In the genomic region with DNA sequence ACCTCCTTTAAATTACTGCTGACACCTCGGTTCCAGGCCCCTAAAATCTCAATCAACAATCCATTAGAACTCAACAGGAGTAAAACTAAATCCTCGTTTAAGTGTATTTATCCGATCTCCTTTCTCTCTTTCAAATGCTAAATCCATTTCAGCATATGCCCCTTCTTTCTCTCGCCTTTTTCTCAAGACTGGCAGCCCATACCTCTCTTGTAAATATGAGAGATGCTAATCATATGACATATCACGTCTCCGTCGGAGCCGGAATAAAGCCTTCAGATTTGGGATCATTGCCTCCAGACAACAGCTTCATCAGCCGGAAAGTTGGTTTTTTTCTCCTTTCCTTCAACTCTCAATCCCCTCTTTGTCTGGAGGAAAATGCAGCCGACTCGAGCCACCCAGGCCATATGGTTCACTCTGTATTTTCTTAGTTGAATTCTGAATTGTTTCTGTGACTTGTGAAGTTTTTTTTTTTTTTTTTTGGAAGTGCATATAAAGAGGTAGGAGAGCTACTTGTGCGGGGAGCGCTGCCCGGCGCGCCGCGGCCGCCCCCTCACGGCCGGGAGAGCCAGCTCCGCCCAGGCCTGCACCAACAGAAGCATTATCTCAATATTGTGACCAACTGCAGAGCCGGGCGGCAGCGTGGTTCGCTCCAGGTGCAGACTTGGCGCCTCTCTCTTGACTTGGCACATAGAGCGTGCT, we compare ENCODE assay signal across 9 mouse cellular contexts. TPM values are rescaled to one million over a fixed set of nuclear protein-coding genes. Genes with fewer than 3 reads are reported as not detected.
DNase-seq lines count a peak whose midpoint lies in the region; ATAC-seq lines count a peak whose summit lies in the region.
"Had no signal": no experiment of that assay in that cellular context is flagged by ENCODE, and none has a peak within 500 bp of the region (broad histone marks: within the 10 kb centered on the region; RNA-seq: fewer than 3 reads in every experiment).

No protein-coding gene starts in this region.

- peaks cover 27% of the 10 kb centered on the region for H3K4me1 ChIP-seq in heart, embryonic 13.5 days
- H3K4me1 ChIP-seq in liver, embryonic 11.5 days (replicated peaks; ENCODE audit: control insufficient read depth, insufficient read depth, low read length), result no peaks in the 10 kb centered on the region

- H3K9ac ChIP-seq in heart, embryonic 13.5 days, result no peak overlapping the region
- no peak overlapping the region for H3K9ac ChIP-seq in liver, embryonic 11.5 days (ENCODE audit: low read depth, low read length)

- peaks cover 79% of the 10 kb centered on the region for H3K27me3 ChIP-seq in heart, embryonic 13.5 days (replicated peaks)
- H3K27me3 ChIP-seq in liver, embryonic 11.5 days (replicated peaks; ENCODE audit: control insufficient read depth, insufficient read depth, low read length), result peaks cover 56% of the 10 kb centered on the region

- no peaks in the 10 kb centered on the region for H3K36me3 ChIP-seq in heart, embryonic 13.5 days
- no peaks in the 10 kb centered on the region for H3K36me3 ChIP-seq in liver, embryonic 11.5 days (ENCODE audit: control insufficient read depth, insufficient read depth, low read length)

- intact Hi-C loops in gastrocnemius, postnatal 14 days (cut with DNase I; ENCODE audit: low total_unique reads), result loop anchor here (5.0 kb wide), 1 partner anchor 131 kb away; no protein-coding TSS in a partner anchor

- peak overlapping the region; percentile 81 for H3K4me2 ChIP-seq in heart, embryonic 13.5 days
- peak overlapping the region; percentile 71 for H3K4me2 ChIP-seq in liver, embryonic 11.5 days

- no peak overlapping the region for H3K27ac ChIP-seq in heart, embryonic 13.5 days (replicated peaks)
- H3K27ac ChIP-seq in liver, embryonic 11.5 days (ENCODE audit: low read depth, low read length), result no peak overlapping the region

- DNase-seq in adrenal gland, postnatal 10 days, result peak; percentile 27
- DNase-seq in adrenal gland, postnatal 4 days (ENCODE audit: low spot score in 2 of 2), result no peak
- DNase-seq in ZHBTc4 (ENCODE audit: low read depth, low spot score), result peak; percentile 55
- peak; percentile 61 for DNase-seq in liver, embryonic 11.5 days (ENCODE audit: low spot score)
- peak; percentile 64 for DNase-seq in retina, postnatal 1 day
- DNase-seq in frontal cortex, postnatal 10 days (ENCODE audit: low spot score in 2 of 2), result no peak
- DNase-seq in gastrocnemius, postnatal 14 days, result no peak

- no peaks in the 10 kb centered on the region for H3K9me3 ChIP-seq in heart, embryonic 13.5 days
- H3K9me3 ChIP-seq in liver, embryonic 11.5 days (ENCODE audit: control insufficient read depth, low read length), result no peaks in the 10 kb centered on the region

- H3K4me3 ChIP-seq in heart, embryonic 13.5 days, result peak overlapping the region; percentile 53
- H3K4me3 ChIP-seq in liver, embryonic 11.5 days (ENCODE audit: low read depth, low read length), result peak overlapping the region; percentile 45

- under 1% methylated on average over 28 of the region's 28 CpGs for WGBS in heart, embryonic 13.5 days
- WGBS in liver, embryonic 11.5 days, result 2% methylated on average over 28 of the region's 28 CpGs

- ATAC-seq in heart, embryonic 13.5 days (ENCODE audit: extremely low read depth, insufficient number of reproducible peaks, low FRiP score, low TSS enrichment), result no peak
- ATAC-seq in liver, embryonic 11.5 days (replicated peaks; ENCODE audit: low FRiP score), result no peak; the same call in 1 of the 2 replicates

RNA-seq across cellular contexts. Expression of a gene that starts 7.1 kb away (rescaled TPM):
- total RNA-seq in adrenal gland, postnatal 10 days (2021), result not detected
- total RNA-seq in adrenal gland, postnatal 4 days (2021), result not detected
- polyA plus RNA-seq in heart, embryonic 13.5 days (2015; fragmentation: Nextera tagmentation; extraction: Ambion mirVana), result not detected in 2 replicates
- not detected in 2 replicates for polyA plus RNA-seq in liver, embryonic 11.5 days (2014; fragmentation: Nextera tagmentation; extraction: Ambion mirVana)
- total RNA-seq in gastrocnemius, postnatal 14 days (2021), result not detected
- total RNA-seq: hematopoietic stem cell, adult 5-6 weeks had no signal

Comparison
In these comparisons a context has a peak if more than half of its experiments do, and no peak if none do; other contexts are left out.
1. DNase-seq: peak in adrenal gland, postnatal 10 days (single experiment), ZHBTc4 (single experiment), liver, embryonic 11.5 days (single experiment) and retina, postnatal 1 day (single experiment); none in adrenal gland, postnatal 4 days (0 of 2), frontal cortex, postnatal 10 days (0 of 2) and gastrocnemius, postnatal 14 days (single experiment).